Mouse (Mus musculus) T-helper 2 cell (primary cell): ENCODE data around the gene Phf21b.

ENCODE experiments used
- in situ Hi-C: fragments of 300-600 bp; cut with MboI, MseI; formaldehyde crosslinking; loops from one replicate; pipeline ENCODE4 v1.15.1; 2025; ENCODE audit warnings: high pct_unique_total_duplicates

Phf21b gene

DNA sequence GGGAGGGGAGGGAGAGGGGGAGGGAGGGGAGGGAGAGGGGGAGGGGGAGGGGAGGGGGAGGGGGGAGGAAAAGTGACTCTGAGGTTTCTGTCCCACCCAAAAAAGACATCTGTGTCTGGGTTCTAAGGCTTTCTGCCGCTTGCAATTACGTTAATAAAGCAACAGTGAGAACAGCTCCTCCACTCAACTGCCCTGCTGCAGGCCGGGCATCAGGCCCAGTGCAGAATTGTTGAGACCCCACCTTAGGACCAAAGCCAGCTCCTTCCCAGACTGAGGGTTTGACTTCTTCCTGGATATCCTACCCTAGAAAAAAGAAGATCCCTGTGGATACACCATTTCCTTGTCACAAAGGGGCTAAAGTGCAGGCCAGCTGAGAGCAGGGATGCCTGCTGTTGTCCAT lies 9.6 kb downstream of the Phf21b start:
- in situ Hi-C loops = no loop called here

DNA sequence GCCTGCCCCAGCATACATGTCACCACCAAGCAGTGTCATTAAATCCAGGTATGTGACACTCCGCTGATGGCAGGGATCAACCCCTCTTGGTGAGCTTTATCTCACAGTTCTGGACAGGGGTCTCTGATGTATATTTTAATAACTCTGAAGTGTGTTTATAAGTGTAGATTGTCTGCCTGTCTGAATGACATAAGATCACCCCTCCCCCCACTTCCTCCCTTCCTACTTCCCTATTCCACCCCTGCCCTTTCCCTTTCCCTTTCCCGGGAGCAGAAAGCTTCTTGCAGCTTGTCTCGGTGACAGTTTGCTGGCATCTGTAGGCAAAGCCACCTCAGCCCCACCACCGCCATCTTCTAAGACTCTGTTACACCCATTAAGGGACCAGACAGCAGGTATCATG lies 11.0 kb downstream of the Phf21b start:
- in situ Hi-C loops = no loop called here

DNA sequence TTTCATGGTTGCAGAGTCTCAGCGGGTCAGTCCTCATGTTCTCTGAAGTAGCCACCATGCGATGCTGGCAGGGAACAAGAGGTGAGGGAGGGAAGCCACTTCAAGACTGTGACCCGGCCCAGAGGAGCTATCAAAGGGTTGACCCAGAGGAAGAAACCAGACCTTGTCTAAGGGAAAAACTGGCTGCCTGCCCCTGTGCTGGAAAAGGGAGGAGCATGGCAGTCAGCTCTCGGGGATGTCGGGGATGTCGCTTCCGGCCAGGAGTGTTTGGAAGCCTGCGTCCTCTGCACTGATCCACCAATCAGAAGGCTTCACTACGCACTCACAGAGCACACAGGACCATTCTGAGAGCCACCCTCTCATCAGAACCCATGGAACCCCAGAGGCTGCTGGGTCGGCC lies 12.8 kb downstream of the Phf21b start:
- in situ Hi-C loops = no loop called here

DNA sequence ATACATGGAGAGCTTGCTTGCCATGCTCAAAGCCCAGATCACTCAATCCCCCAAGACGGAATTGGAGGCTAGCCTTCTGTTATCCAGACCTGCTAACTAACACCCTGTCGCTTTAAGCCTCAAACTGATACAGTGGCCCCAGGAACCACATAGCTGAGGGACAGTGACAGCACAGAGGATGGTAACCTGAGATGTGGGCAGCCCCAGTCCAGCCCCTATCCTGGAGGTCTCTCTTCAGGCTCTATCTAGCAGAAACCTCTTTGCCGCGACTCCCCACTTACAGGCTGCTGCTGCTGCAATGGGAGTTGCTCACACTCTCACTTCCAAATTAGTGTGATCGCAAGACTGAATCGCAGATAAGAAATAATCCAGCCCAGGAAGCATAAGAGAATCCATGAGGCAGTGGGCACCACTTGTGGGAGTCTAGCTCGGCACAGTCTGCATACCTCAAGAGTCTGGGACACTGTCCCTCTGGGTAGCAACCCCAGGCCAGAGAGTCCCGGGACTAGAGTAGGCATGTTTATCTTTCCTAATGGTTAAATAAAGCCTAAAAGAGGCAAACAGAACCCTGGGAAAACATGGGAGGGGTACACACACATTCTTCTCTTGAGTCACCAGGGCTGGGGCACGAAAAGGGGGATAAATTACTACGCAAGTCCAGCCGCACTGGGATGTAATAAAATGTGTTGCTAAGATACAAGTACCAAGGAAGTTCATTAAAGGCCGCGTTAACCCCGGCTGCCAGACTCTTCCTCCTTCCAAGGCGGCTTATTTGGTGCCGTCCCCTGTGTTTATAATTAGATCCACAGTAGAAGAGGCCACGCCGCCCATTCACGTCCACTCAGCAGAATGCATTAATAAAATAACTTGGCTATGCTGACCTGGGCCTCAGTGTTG lies 13.7 kb downstream of the Phf21b start:
- in situ Hi-C loops = no loop called here

DNA sequence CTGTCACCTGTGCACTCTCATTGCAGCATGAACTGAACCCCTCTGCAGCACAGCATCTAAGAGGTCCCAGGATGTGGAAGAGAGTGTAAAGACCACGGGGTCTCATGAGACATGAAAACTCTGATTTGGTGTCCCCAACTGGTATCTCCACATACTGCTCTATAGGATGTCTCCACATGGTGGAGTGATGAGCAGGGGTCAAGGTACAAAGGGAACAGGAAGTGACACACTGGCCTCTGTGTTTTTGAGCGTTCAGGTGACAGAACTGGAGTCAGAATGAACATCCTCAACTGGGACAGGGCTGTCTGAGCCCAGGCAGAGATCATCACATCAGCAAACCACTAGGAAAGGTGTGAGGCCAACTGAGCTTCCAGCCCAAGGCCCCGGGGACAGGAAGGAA lies 15.3 kb downstream of the Phf21b start:
- in situ Hi-C loops = no loop called here

DNA sequence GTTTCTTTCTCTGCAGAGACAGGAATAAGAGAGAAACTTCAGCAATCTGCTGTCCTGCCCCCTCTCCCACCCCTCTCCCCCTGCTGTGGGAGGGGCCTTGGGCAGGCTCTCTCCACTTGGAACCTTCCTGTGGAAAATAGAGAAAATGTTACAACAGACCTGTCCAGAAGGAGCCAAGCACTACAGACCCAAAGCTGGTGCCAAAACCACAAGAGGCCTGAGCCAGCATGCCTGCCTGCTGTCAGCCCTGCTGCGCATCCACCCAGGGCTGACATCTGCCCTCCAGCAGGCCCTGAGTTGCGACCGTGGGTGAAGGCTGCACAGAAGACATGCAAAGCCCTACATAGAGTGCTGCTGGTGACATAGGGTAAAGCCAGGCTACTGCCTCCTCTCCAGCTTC lies 16.3 kb downstream of the Phf21b start:
- in situ Hi-C loops = no loop called here

DNA sequence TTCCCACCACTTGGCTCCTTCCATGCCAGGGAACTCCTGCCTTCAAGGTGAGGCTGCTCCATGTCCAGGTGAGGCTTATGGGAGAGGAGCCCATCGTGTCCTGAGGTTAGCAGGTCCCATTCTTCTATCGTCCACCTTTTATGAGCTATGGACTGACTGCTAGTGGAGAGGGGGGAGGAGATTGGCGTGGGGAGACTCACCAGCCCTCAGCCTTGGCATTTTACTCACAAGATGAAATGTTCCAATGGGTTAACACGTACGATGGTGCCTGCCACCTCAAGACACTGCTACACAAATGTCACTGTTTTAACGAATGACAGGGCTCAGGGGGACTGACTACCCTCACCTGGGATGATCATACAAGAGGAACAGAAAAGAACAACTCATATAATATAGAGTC lies 18.0 kb downstream of the Phf21b start:
- in situ Hi-C loops = no loop called here

DNA sequence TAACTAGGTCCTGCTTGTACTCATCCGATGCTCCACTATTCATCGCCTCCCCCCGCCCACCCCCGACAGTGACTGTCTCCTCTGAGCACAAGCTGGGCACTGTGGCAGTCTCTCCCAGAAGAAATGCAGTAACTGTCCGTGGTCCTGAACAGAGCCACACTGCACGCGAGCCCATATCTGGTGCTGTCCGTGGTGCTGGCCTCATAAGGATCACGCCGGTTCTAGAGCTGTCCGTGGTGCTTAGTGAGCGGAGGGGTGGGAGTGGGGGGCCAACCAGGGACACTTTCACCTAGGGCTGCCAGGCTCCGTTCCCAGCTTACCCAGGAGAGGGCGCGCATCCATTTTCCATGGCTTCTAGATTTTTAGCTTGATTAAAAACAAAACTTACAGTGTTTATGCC lies 26.4 kb downstream of the Phf21b start:
- in situ Hi-C loops = loop anchor here (5.0 kb wide), 1 partner anchor 38 kb away; no protein-coding TSS in a partner anchor

DNA sequence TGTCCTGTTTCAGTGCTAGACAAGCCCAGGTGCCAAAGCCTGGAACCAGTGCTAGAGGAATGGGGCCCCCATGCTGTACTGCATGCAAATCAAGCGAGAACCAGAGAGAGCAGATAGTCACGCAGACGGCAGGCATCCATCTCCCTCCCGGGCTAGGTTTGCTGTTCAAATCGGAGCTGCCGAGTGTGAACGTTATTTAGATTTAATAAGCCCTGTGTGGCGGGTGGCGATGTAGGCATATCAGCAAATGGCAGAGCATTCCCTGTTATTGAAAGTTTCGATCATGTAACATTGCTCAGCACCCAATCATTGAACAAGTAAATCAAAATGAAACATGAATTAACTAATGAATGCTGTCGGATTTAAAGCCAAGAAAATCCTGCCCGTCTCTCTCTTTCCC lies 27.2 kb downstream of the Phf21b start:
- in situ Hi-C loops = loop anchor here (5.0 kb wide), 1 partner anchor 39 kb away; no protein-coding TSS in a partner anchor

DNA sequence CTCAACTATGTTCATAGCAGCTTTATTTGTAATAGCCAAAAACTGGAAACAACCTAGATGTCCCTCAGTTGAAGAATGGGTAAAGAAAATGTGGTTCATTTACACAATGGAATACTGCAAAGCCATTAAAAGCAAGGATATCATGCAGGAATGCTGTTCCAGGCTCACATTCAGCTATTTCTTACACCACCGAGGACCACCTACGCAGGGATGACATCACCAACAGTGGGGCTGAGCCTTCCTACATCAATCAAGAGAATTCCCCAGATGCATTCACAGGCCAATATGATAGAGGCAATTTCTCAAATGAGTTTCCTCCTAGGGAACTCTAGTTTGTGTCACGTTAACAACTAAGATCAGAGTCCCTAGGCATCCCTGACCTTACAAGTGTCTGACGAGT lies 32.8 kb downstream of the Phf21b start:
- in situ Hi-C loops = no loop called here

DNA sequence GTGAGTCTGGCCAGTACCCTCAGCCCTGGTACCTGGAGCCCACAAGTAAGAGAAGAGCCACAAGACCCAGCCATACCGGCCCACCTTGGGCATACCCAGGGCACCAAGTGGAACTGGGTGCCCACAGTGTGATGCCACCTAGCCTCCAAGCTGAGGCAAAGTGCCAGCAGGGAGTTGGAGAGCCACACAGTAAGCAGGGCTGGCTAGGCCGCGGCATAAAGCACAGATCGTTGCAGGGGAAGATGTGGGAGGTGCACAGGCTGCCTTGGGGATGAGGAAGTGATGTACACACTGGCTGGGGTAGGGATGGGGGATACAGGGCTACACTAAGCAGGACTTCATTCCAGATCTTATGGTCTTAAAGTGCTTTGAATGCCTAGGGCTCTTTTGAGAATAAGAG lies 35.0 kb downstream of the Phf21b start:
- in situ Hi-C loops = no loop called here

DNA sequence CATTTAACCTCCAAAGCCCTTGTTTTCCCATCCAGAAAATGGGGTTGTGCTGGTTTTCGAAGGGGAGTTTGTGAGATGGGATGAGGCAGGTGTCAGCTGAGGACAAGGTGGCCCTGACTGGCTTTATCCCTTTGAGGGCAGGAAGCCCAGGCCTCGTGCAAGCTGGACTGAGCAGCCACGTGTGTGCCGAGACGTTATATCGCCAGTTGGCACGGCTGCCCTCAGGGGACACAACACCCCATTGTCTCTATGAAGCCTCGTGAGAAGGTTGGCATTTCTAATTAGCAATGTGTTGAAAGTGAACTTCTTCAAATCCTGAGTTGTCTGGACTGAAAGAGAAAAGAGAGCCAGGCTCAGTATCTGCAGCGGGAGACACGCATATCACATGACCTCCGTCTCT lies 37.6 kb downstream of the Phf21b start:
- in situ Hi-C loops = no loop called here

DNA sequence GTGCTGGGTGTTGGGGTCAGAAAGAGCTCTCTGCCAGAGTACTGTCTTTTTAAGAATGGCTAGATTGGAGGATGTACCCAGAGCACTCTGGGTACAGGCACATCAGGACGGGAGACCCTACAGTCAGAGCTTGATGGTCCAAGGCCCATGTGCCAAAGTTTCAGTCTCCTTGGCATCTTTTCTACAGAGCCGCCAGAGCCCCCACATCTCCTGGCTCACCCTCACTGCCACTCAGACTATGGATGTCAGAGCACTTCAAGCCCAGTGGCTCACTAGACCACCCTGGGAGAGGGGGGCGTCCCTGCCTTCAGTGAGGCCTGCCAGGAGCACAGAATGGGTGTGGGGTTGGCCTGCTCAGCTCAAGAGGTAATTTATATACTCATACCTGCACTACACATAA lies 38.3 kb downstream of the Phf21b start:
- in situ Hi-C loops = no loop called here

DNA sequence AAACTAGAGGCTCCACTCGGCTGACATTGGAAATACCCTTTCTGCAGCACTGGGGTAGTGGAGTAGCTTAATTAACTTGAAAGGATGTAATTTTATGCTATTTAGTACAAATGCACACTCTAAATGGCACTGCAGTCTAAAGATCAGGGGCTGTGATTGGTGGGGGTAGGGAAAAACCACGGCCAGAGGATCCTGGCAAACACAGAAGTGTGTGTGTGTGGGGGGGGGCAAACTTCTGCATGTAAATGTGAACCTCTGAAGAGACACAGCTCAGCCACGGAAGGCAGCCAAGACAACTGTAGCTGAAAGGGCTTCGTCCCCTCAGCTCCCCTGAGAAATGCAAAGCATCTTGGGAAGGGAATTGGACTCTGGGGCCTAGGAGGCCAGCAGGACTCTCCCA lies 40.7 kb downstream of the Phf21b start:
- in situ Hi-C loops = no loop called here

DNA sequence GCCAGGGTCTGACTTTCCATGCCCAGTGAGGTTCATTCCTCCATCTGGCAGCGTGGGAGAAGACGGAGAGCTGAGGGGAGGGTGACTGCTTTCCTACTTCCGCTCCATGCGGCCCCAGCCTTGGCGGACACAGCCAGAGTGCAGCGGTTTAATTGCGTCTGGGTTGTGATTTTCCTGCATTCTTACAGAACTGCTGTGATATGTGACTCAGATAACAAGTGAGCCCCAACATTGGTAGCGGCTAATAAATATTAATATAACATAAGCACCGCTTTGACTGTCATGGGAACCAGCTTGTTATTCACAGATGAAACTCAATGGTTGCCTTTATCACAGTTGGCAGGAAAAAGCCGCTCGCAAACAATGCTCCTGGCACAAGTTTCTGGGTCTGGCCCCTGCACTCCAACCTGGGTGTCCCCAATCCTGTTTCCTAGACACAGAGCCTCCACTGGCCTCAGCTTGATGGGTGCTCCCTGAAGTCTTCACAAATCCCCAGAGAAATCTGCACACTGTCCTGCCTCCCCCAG lies 43.0 kb downstream of the Phf21b start:
- in situ Hi-C loops = no loop called here

DNA sequence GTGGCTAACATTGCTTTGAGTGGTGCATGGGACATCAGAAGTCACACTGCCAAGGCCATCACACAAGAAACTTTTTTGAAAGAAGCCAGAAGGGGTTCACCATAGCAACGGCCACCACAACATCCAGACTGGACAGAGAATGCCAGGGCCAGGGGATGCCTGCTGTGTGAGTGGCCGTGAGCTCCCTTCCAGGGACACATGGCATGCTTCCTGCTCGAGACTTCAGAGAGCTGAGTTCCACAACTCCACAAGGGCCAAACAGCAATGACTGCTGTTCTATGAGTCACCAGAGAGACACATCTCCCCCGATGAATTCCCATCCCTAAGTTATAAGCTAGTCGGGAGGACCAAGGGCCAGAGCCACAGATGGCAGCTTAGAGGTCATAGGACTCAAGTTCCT lies 44.7 kb downstream of the Phf21b start:
- in situ Hi-C loops = no loop called here

DNA sequence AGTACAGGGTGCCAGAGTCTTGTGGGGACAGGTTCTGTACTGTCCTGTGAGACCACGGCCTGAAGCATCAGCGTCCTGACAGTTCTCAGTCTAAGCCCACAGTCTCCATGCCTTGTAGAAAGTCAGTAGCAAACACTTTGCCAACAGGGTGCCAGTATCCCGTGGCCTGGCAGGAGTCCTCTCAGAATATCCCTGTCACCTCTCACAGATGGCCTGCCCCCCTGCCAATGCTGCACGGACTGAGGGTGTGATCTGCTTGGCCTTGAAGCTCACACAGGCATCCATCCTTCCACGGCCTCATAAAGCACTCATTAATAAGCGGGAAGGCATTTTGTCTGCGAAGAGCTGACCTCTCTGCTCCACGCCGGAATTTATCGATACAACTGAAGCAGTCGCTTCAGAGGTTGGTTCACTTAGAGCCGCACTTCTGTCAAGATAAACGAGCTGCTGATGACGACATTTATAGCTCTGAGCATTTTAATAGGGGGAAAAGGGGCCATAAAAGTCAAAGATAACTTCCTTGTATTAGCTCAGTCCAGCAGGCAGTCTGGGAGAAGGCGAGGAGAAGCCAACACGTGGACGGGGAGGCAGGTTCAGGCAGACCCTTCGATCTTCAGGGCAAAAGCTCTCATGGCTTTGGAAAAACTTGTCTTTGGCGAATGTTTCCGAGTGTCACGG lies 46.4 kb downstream of the Phf21b start:
- in situ Hi-C loops = no loop called here

DNA sequence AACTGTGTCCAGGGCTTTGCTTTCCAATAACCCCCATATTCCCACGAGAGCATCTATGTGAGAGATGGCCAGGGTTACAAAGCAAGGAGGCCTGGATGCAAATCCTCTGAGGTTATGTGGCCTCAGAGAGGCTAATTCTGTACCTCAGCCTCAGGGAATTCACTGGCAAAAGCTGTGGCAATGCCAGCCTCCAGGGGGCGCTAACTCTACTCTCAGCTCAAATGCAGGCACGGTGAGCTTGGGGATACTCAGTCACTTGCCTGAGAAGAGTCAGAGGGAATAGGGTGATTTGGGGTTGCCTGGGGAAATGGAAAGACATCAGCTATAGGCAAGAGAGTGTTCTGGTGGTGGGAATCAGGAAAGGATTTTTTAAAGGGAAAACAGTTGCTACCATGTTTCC lies 52.2 kb downstream of the Phf21b start:
- in situ Hi-C loops = no loop called here

DNA sequence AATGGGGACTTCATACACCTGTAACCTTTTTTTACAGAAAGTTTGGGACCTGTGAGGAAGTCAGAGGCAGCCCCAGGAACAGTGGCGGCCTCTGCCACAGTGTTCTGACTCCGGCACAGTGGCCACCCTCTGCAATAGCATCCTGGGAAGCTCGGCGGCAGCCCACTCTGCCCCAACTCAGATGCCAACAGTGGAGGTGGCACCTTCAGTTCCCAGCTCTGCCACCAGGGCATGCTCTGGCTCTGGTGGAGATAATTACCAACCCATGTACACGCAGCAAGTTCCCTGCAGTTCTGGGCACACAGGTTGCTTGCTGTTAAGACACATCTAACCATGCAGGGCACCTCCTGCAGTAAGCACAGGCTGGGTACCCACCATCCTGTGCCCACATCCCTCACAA lies 55.7 kb downstream of the Phf21b start:
- in situ Hi-C loops = no loop called here

DNA sequence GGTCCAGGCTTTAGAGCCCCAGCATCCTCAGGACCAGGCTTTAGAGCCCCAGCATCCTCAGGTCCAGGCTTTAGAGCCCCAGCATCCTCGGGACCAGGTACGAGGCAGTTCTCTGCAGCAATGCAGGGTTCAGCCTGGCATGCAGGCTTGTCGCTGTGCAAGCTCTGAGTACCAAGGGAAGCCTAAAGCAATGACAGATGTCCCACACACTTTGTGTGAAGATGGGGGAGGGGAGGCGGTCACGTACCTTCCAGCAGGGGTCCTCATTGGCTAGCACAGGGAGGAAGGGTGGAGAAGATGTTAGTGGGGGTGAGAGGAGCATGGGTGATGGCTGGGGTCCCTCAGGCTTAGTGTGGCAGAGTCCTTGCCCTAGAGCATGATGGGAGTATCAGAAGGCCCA lies 62.2 kb downstream of the Phf21b start:
- in situ Hi-C loops = no loop called here

DNA sequence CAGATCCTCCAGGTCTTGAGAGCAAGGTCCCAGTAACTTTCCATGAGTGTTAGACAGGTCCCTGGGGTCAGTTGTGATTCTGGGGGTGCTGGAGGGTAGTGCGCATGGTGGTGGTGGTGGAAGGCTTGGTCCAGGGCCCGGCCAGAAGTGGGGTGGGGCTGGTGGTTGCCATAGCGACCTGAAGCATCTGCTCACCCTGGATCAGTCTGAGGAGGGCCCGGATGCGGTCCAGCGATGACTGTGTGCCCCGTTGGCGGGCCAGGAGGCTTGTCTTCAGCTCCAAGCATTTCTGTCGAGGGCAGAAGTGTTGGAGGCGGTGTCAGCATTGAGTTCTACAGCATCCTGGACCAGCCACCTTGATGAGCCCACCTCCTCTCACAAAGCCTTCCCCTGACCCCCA lies 68.7 kb downstream of the Phf21b start:
- in situ Hi-C loops = no loop called here

DNA sequence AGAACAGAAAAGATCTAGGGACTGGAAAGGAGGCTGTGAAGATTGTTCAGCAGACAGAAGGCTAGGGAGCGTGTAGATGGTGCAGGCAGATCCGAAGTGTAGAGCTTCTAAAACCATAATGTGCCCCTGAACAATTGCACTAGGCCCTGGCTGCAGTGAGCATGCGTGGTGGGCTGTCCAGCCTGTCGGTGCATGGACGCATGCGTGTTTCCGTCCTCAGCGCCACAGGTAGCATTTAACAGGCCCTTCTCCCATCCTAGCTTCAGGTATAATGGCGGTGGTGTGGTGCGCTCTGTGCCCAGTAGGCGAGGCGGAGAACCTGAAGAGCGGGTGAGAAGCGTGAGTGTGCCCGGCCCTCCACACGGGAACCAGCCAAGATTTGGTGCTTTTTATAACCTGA lies 71.0 kb downstream of the Phf21b start:
- in situ Hi-C loops = no loop called here

DNA sequence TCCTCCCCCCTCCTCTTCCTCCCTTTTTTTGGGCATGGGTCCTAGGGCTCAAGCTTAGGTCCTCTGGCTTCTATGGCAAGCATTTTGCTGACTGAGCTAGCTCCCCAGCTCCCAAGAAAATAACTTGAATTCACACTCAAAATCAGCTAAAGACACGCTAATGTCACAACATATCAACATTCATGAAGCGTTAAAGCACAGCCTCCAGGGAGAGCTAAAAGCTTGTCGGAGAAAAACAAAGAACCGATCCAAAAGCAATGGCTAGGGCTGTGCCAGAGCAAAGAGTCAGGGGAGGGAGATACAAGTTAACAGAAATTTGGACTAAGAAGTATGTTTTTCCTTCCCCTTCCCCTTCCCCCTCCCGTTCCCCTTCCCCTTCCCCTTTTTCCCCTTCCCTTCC lies 77.3 kb downstream of the Phf21b start:
- in situ Hi-C loops = no loop called here
